Mouse (Mus musculus) cerebellum, adult 9-11 months (tissue): ENCODE measurements around the gene Hcn1.
"Not testable (repeated sequence)": the region's sequence is repeated elsewhere in the genome, so short reads cannot be mapped to it uniquely, and the experiment has no call there.

ENCODE experiments used
- DNase-seq: peaks from one replicate; pipeline ENCODE4 v3.0.0; 2022

Gene Hcn1

DNA sequence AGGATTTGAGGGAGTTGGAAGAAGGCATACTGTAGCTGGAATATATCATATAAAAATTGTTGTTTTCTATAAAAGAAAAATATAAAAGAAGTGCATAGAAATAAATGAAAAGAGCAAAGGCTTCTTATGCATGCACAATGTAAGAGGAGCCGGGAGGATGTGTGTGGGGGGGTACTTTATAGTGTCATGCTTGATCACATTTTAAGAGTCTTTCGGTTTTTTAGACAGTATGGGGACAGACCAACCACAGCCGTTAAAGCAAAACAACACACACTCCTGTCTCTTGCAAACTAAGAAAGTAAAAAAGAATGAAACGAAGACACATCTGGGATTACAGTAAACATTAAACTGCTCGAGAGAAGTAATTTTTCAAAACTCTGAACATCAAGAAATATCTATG is 290.0 kb downstream of the Hcn1 start:
- no peak for DNase-seq

DNA sequence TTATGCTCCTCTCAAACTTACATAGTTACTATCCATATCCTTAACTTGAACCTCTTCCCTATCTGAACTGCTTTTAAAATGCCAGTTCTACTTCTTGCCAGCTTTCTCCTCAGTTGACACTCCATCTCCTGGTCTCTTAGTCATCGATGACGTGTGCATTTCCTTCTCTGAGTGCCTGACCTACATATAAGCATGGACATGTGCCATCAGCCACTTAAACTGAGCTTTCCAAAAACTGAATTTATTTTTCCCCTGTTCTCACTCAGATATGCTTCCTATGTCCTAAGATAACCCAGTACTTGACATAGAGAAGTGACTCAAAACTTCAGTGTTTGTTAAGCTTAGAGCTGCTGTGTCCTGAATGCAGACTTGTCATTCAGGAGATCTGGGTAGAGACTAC is 295.9 kb downstream of the Hcn1 start:
- peak; percentile 16 for DNase-seq

- DNase-seq = no peak
Measured at GRCm38 (mm10) chr13:117907801-117908200, 305.7 kb downstream of the Hcn1 start.

DNA sequence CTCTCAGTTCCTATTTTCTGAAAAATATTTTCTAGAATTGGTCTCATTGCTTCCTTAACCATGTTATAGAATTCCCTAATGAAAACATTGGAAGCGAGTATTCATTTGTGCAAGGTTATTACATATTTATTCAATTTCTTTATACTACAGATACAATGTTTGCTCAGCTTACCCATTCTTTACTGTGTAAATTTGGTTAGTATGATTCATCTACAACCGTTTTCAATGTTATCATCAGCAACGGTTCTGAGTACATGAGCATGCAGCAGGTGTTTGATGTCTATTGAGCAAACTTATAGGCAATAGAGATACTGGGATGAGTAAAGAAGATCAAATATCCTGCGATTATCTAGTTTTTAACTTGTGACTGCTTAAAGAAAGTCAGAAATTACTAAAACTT is 327.6 kb downstream of the Hcn1 start:
- DNase-seq = no peak

GRCm38 (mm10) chr13:117931746-117932145 is 329.6 kb downstream of the Hcn1 start:
- DNase-seq = no peak

- DNase-seq = no peak
Measured at GRCm38 (mm10) chr13:117938761-117939160, 336.6 kb downstream of the Hcn1 start.

DNA sequence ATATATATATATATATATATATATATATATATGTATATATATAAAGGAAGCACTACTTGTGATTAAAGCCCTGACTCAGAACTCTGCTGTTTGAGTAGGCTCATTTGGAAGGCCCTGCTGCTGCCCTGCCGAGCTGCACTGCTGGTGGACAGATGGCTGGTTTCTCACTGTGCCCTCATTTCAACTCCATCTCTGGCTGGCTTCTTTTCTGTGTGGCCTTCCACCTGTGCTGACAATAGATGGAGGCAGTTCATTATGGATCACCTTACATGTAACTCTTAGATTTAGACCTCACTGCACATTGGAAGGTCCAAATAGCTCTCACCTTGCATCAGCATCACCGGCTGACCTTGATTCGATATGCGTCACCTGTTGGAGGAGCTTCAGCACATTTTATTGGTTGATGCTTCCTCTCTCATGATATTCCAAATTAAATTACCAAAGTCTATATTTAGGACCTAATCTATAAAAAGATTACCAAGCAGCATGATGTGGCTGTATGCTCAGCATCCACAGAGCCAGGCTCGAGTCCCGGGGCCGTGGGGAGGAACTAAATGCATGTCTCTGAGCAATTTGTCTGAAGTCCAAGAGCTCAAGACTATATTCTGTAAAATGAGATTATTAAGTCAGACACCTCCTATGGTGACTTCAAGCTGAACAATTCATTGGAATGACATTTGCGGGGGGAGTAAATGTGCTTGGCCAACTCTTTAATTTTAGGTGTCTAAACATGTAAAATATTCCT is 338.6 kb downstream of the Hcn1 start:
- DNase-seq = peak; percentile 96

- DNase-seq = no peak
Measured at GRCm38 (mm10) chr13:117946843-117947242, 344.7 kb downstream of the Hcn1 start.

DNA sequence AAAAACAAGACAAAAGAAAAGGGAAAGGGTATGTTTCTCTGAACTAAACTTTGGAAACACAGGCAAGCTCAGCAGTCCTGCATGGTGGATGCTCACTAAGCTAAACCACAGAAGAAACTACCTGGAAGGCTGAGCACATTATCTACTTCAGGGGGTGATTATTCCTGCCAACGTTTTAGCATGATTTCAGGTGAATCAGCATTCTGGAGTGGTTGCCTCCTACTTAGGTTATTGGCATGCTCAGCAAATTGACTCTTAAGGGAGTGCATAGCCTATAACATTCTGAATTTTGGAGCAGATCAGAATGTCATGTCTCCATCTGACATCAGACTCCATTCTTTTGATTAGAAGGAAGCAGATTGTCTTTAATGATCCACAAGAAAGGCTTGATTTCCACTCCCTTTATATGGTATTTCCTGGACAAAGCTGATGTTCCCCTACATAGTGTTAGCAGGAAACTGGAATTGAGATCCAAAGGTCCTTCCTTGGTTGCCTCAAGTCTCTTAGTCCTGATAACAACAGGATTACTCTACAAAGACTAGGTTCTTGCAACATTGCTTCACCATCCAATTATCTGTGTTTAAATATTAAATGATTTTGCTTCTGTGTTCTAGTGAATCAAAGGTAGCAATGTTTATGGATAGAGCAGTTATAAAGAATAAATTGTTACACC is 345.7 kb downstream of the Hcn1 start:
- DNase-seq = no peak

DNA sequence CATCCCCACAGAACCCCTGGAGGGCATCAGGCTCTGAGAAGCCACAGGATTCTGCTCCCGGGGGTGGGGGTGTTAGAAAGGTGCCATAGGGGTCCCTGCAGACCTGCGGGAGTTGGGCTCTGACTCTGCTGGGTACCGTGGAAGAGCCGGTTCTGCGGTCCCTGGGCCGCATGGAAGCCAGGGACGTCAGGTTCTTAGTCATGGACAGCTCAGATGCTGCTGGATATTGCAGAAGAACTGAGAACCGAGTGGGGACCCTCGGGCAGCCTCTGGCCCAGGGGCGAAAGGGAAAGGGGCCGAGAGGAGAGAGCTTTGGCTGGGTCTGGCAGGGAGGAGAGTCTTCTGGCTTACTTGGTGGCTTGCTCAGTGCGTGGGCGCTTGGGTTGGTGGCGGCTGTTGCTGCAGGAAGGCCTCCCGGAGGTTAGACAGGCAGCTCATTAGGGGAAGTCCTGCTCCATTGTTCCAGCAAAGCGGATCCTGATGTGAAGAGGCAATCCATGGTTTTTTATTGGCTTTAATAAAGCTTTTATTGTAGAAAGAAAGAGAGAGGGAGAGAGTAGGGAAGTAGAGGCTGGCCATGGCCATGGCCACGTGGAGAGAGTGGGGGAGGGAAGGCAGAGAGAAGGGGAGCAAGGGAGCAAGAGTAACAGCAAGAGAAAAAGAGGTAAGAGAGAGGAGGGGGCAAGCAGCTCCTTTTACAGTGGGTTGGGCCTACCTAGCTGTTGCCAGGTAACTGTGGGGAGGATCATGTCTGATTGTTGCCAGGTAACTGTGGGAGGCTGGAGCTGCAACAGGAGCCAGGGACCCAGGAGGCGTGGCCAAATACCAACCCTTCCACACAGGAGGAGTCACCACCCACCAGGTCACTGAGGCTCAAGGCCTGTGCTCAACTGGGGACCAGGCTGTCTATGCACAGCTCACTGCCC is 356.6 kb downstream of the Hcn1 start:
- DNase-seq = peak; percentile 32

DNA sequence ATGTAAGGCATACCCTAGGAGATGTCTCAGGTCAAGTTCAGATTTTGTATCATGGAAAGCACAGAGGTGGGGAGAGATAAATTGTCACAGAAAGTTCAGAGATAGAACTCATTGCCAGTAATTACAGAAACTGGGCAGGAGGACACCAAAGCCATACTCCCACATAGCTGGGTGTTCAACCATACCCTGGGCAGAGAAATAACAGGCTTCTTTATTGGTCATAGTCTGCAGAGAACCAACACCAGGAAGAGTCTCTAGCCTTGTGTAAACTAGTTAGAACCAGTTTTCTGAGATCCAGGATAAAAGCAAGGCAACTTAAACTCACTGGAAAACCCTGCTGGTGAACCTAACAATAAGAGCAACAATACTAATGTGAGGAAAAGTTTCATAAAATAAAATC is 362.5 kb downstream of the Hcn1 start:
- DNase-seq = no peak

GRCm38 (mm10) chr13:117975382-117975781 is 373.3 kb downstream of the Hcn1 start:
- DNase-seq = no peak

DNA sequence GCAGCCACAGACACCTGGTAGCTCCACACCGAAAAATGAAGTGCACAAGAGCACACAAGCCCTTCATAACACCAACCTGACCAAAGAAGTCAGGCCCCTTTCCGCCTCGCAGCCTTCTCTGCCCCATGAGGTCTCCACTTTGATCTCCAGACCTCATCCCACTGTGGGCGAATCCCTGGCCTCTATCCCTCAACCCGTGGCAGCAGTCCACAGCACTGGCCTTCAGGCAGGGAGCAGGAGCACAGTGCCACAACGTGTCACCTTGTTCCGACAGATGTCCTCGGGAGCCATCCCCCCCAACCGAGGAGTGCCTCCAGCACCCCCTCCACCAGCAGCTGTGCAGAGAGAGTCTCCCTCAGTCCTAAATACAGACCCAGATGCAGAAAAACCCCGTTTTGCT is 373.7 kb downstream of the Hcn1 start:
- DNase-seq = no peak

GRCm38 (mm10) chr13:117984339-117984738 is 382.2 kb downstream of the Hcn1 start:
- no peak for DNase-seq

GRCm38 (mm10) chr13:117999767-118000488 is 397.8 kb downstream of the Hcn1 start:
- no peak for DNase-seq

GRCm38 (mm10) chr13:118000538-118000937 is 398.4 kb downstream of the Hcn1 start:
- no peak for DNase-seq

DNA sequence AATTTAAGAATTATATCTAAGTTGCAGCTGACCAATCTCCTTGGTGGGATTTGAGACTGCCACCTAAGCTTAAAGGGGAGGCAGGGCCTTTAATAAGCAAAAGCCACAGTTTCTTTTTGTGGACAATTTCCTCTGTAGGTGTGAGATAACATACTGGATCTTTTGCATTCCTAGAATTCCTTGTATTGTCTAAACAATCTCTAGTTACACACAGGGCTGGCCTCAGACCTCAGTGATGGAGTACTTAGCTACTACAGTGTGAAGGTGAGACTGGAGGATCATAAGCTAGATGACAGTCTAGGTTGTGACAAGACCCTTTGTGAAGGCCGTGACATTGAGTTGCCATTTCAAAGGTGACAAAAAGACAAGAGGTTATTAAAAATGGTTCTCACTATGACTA is 419.1 kb downstream of the Hcn1 start:
- no peak for DNase-seq

DNA sequence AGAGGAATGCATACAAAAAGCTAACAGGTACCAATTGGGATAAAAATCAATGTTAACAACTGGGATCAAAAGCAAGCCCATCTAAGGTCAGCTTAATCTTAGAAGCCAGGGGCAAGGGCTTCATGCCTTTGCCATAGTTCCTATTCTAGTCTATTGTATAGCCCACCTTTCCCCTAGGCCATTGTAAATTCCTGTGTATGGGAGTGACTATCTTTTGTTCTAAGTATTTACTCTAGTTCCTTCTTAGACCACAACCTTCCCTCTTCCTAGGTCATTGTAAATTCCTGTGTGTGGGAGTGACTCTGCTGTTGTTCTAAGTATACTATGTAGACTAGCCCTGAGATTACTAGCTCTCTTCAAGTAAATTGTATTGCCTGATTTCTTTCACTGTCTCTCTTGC is 420.8 kb downstream of the Hcn1 start:
- not testable (repeated sequence) for DNase-seq

- no peak for DNase-seq
Measured at GRCm38 (mm10) chr13:118023381-118023780, 421.3 kb downstream of the Hcn1 start.

DNA sequence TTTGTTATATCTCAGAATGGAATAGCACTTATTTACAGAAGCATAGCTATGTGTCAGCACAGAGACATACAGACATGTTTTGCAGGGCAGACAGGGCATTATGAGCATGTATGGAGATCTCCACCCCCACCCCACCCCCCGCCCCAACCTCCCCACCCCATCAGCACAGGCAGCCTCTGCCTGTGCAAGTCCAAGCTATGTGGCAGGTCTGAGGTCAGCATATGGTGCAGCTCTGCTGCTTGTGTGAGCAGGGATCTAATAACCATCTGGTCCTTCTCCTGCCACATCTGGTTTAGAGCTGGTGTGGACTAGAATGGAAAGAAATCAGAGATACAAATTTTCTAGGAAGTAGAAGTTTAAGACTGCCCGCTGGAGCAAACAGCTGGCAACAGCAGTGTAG is 424.4 kb downstream of the Hcn1 start:
- DNase-seq = no peak

DNA sequence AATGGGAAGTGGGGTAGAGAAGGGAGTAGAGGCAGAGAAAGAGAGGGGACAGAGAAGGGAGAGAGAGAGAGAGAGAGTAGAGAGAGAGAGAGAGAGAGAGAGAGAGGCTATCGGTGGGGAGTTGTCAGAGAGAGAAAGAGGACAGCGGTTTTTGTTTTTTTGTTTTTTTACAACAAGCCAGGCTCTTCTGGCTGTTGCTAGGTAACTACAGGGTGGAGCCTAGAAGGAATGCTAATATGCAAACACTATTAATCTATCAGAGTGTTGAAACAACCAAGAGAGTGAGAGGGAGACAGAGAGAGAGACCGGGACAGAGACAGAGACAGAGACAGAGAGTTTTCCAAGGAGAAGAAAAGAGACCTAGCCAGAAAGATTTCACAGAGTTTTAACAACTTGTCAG is 425.7 kb downstream of the Hcn1 start:
- DNase-seq = no peak

GRCm38 (mm10) chr13:118028662-118029061 is 426.5 kb downstream of the Hcn1 start:
- DNase-seq = no peak

GRCm38 (mm10) chr13:118029579-118029978 is 427.5 kb downstream of the Hcn1 start:
- DNase-seq = no peak
